Mouse (Mus musculus) G1E (cell line): ENCODE measurements at regions not wholly inside any gene's neighbourhood (a gene's known extent, or its start where the extent isn't known, plus 50 kb on each side); places are given as distances from the start of the nearest gene placed in this dataset.

ENCODE experiments used
- CTCF ChIP-seq: IDR thresholded peaks from 2 replicates; pipeline ENCODE4 v1.5.1; 2012; ENCODE audit warnings: low read depth, low read length, inconsistent platforms, mixed read lengths
- GATA1 ChIP-seq: IDR thresholded peaks from 2 replicates; pipeline ENCODE4 v1.6.1; 2012; ENCODE audit warnings: borderline replicate concordance, low read length, inconsistent platforms, mixed read lengths
- TAL1 ChIP-seq: conservative IDR thresholded peaks from 2 replicates; pipeline ENCODE4 v1.6.1; 2012; ENCODE audit warnings: low read depth, low read length, inconsistent platforms, mixed read lengths

DNA sequence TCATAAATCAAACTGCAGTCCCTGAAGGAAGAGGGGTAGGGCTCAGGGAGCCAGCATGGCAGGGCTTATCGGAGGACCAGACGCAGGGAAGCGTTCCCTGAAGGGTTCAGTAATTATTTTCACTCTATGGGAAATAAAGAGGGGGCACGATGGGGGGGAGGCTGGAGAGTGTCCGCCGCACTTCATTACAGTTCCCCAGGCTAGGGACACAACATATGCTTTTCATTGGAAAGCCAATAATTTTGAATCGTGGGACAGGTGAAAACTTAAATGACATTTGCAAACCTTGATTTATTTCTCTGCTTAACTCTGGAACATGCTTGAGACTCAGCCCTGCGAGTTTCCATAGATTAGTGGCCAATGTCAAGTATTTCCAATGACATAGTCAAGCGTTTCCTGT lies 187.2 kb upstream of the Habp2 start:
- TF ChIP-seq TAL1 (no peak), CTCF (no peak), GATA1 (no peak)
